Mouse (Mus musculus) stomach, embryonic 15.5 days (tissue): ENCODE measurements around the gene Nptn. TPM values are rescaled to one million over a fixed set of nuclear protein-coding genes. Genes with fewer than 3 reads are reported as not detected.

Source experiments
- ATAC-seq: fragments of 200-750 bp; cut with Nextera tagmentation; 2 replicates; pipeline ENCODE4 v1.8.0; 2017; ENCODE audit warnings: low read depth, moderate number of reproducible peaks, moderate TSS enrichment; ENCODE audit not compliant: insufficient read depth, low FRiP score
- H3K27ac ChIP-seq: fragments of 300-500 bp; sonication (generic); 2 replicates; pipeline ENCODE4 v1.5.1; 2015; ENCODE audit warnings: mild to moderate bottlenecking, inconsistent platforms
- H3K27me3 ChIP-seq: fragments of 300-500 bp; sonication (generic); replicated peaks from 2 replicates; pipeline ENCODE4 v1.6.1; 2015; ENCODE audit warnings: inconsistent platforms
- H3K36me3 ChIP-seq: fragments of 300-500 bp; sonication (generic); 2 replicates; pipeline ENCODE4 v1.6.1; 2015; ENCODE audit warnings: inconsistent platforms
- H3K4me1 ChIP-seq: fragments of 300-500 bp; sonication (generic); 2 replicates; pipeline ENCODE4 v1.6.1; 2015; ENCODE audit warnings: inconsistent platforms
- H3K4me2 ChIP-seq: fragments of 300-500 bp; sonication (generic); 2 replicates; pipeline ENCODE4 v1.6.1; 2015; ENCODE audit warnings: mild to moderate bottlenecking, inconsistent platforms
- H3K4me3 ChIP-seq: fragments of 300-500 bp; sonication (generic); replicated peaks from 2 replicates; pipeline ENCODE4 v1.5.1; 2015; ENCODE audit warnings: inconsistent platforms
- H3K9ac ChIP-seq: fragments of 300-500 bp; sonication (generic); 2 replicates; pipeline ENCODE4 v1.6.1; 2015; ENCODE audit warnings: inconsistent platforms
- H3K9me3 ChIP-seq: fragments of 300-500 bp; sonication (generic); 2 replicates; pipeline ENCODE4 v1.6.1; 2016; ENCODE audit warnings: inconsistent platforms
- WGBS: fragments of 180-500 bp; shearing (Covaris S2); methylation state at CpG from one replicate; pipeline ENCODE4 v1.1.7; 2015; 5-methylcytosine and 5-hydroxymethylcytosine counted together
- polyA plus RNA-seq: library from polyadenylated mRNA; unstranded; fragments of >200 nt; fragmentation: Nextera tagmentation; extraction: Ambion mirVana; gene quantifications from 2 replicates; pipeline ENCODE4 v1.2.1, GENCODE M21; 2015

The Nptn gene
- polyA plus RNA-seq, 1 experiment from 2014 or later, result 134 TPM

DNA sequence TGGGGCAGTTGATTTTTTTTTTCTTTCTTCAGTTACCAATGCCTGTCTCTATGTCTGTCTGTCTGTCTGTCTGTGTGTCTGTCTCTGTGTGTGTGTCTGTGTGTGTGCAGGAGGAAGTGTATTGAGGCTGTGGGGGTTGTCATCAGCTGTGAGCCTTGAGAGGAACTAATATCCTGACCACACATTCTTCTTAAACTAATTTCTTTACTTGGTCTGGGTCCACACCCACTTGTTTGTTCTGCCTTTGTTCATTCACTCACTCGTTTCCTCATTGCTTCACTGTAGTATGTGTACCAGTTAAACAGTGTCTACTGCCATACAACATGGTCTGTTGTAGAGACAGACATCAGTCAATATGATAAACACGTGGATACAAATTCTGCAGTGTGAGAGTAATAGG is 45.2 kb downstream of the Nptn start:
- 55% methylated on average over 2 of the region's 2 CpGs for WGBS
- Histone ChIP-seq H3K4me1 (no peaks in the 10 kb centered on the region), H3K36me3 (no peaks in the 10 kb centered on the region), H3K9ac (no peak overlapping the region), H3K27me3 (no peaks in the 10 kb centered on the region), H3K4me3 (no peak overlapping the region), H3K9me3 (no peaks in the 10 kb centered on the region), H3K27ac (no peak overlapping the region), H3K4me2 (no peak overlapping the region)
- ATAC-seq, result no peak

DNA sequence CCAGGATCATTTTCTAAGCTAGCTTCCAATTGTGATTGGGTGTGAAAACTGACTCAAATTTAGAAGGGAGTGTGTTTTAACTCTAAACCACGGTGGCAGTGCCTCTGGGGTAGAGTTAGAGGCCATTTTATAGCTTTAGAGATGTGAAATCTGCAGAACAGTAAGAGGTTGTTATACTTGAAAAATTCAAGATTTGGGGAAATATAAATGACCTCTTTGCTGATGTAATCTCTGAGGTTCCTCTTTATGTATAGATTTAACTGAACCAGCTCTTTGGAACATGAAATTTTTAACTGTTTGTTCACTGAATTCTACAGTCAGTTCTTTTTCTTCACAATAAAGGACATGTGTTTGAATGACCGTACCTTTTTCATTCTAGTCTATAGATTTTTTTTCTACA is 48.4 kb downstream of the Nptn start:
- Histone ChIP-seq H3K4me3 (no peak overlapping the region), H3K4me2 (no peak overlapping the region), H3K27ac (no peak overlapping the region), H3K9me3 (no peaks in the 10 kb centered on the region), H3K27me3 (no peaks in the 10 kb centered on the region), H3K4me1 (no peaks in the 10 kb centered on the region), H3K9ac (no peak overlapping the region), H3K36me3 (no peaks in the 10 kb centered on the region)
- WGBS, result 74% methylated on average over 2 of the region's 2 CpGs
- no peak for ATAC-seq

GRCm38 (mm10) chr9:58648406-58649264 is 66.6 kb downstream of the Nptn start:
- Histone ChIP-seq H3K9ac (no peak overlapping the region), H3K27ac (no peak overlapping the region), H3K4me2 (no peak overlapping the region), H3K27me3 (no peaks in the 10 kb centered on the region), H3K36me3 (0 out of 2 replicates have a peak, but pooled peaks cover 5% of the 10 kb centered on the region), H3K9me3 (no peaks in the 10 kb centered on the region), H3K4me1 (no peaks in the 10 kb centered on the region), H3K4me3 (no peak overlapping the region)
- 82% methylated on average over 6 of the region's 6 CpGs for WGBS
- ATAC-seq, result no peak

DNA sequence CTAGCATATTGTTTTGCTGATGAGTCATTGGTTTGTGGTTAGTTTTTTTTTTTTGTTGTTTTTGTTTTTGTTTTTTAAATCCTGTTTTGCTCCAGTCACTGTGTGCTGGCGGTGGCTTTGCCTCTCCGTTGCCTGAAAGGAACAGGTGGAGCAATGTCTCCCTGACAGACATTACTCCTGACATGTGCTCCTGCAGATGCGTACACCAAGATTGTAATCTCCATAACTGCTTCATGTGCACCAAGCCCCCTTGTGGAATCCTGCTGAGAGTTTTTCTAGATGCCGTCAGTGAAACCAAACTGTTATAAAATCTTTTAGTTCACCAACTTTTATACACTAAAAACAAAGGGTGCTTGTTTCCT is 67.2 kb downstream of the Nptn start:
- Histone ChIP-seq H3K36me3 (0 out of 2 replicates have a peak, but pooled peaks cover 5% of the 10 kb centered on the region), H3K4me3 (no peak overlapping the region), H3K9ac (no peak overlapping the region), H3K27ac (no peak overlapping the region), H3K4me2 (no peak overlapping the region), H3K9me3 (no peaks in the 10 kb centered on the region), H3K27me3 (no peaks in the 10 kb centered on the region), H3K4me1 (no peaks in the 10 kb centered on the region)
- 67% methylated on average over 4 of the region's 4 CpGs for WGBS
- ATAC-seq, result no peak

DNA sequence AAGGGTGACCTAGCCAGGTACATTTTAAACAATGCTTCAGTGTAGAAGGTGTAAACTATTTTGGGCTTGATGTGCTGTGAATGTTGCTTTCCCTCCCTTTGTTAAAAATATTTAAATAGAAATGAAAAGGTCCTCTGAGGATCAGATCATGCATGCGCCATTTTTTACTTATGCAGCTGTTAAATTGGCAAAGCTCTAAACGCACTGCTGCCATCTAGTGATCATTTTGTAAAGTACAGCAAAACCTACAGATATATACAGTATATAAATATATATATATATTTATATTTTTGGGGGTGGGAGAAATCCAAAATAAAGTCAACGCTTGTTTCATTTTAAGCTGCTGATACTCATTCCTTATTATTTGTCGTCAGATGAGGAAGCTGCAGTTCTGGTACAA is 70.0 kb downstream of the Nptn start:
- Histone ChIP-seq H3K36me3 (0 out of 2 replicates have a peak, but pooled peaks cover 5% of the 10 kb centered on the region), H3K9me3 (no peaks in the 10 kb centered on the region), H3K27me3 (no peaks in the 10 kb centered on the region), H3K4me1 (no peaks in the 10 kb centered on the region), H3K4me2 (no peak overlapping the region), H3K27ac (no peak overlapping the region), H3K4me3 (no peak overlapping the region), H3K9ac (no peak overlapping the region)
- WGBS, result 60% methylated on average over 4 of the region's 4 CpGs
- ATAC-seq, result no peak

GRCm38 (mm10) chr9:58654494-58654893 is 72.5 kb downstream of the Nptn start:
- Histone ChIP-seq H3K9ac (no peak overlapping the region), H3K4me1 (no peaks in the 10 kb centered on the region), H3K4me2 (no peak overlapping the region), H3K4me3 (no peak overlapping the region), H3K36me3 (0 out of 2 replicates have a peak, but pooled peaks cover 7% of the 10 kb centered on the region), H3K27ac (no peak overlapping the region), H3K27me3 (no peaks in the 10 kb centered on the region), H3K9me3 (no peaks in the 10 kb centered on the region)
- peak; percentile 51; the same call in 1 of the 2 replicates for ATAC-seq
- WGBS, result 54% methylated on average over 4 of the region's 4 CpGs

- H3K4me2 ChIP-seq, result no peak overlapping the region
- ATAC-seq, result no peak
- no peak overlapping the region for H3K27ac ChIP-seq
- 0 out of 2 replicates have a peak, but pooled peaks cover 7% of the 10 kb centered on the region for H3K36me3 ChIP-seq
- no peaks in the 10 kb centered on the region for H3K9me3 ChIP-seq
- no peak overlapping the region for H3K9ac ChIP-seq
- H3K27me3 ChIP-seq, result no peaks in the 10 kb centered on the region
- no peak overlapping the region for H3K4me3 ChIP-seq
- no peaks in the 10 kb centered on the region; the same call in 1 of the 2 replicates for H3K4me1 ChIP-seq
- WGBS, result 58% methylated on average over 2 of the region's 2 CpGs
Observed at GRCm38 (mm10) chr9:58656396-58656795, 74.4 kb downstream of the Nptn start.

- 83% methylated on average over 2 of the region's 2 CpGs for WGBS
- no peak overlapping the region for H3K4me3 ChIP-seq
- H3K4me1 ChIP-seq, result no peaks in the 10 kb centered on the region; the same call in 1 of the 2 replicates
- H3K9ac ChIP-seq, result no peak overlapping the region
- 0 out of 2 replicates have a peak, but pooled peaks cover 4% of the 10 kb centered on the region for H3K36me3 ChIP-seq
- no peak overlapping the region for H3K4me2 ChIP-seq
- no peak for ATAC-seq
- H3K27me3 ChIP-seq, result no peaks in the 10 kb centered on the region
- H3K9me3 ChIP-seq, result no peaks in the 10 kb centered on the region
- no peak overlapping the region for H3K27ac ChIP-seq
Observed at GRCm38 (mm10) chr9:58656824-58657223, 74.8 kb downstream of the Nptn start.

- H3K27me3 ChIP-seq, result no peaks in the 10 kb centered on the region
- H3K4me2 ChIP-seq, result no peak overlapping the region
- H3K27ac ChIP-seq, result no peak overlapping the region
- no peak overlapping the region for H3K4me3 ChIP-seq
- H3K4me1 ChIP-seq, result no peaks in the 10 kb centered on the region; the same call in 1 of the 2 replicates
- ATAC-seq, result peak; percentile 86
- peaks cover 8% of the 10 kb centered on the region; the same call in 1 of the 2 replicates for H3K36me3 ChIP-seq
- 68% methylated on average over 5 of the region's 5 CpGs for WGBS
- H3K9ac ChIP-seq, result no peak overlapping the region
- H3K9me3 ChIP-seq, result no peaks in the 10 kb centered on the region
Observed at GRCm38 (mm10) chr9:58657735-58658512, 75.9 kb downstream of the Nptn start.

GRCm38 (mm10) chr9:58658596-58659309 is 76.7 kb downstream of the Nptn start:
- no peak overlapping the region for H3K9ac ChIP-seq
- no peak overlapping the region for H3K4me2 ChIP-seq
- no peak overlapping the region for H3K4me3 ChIP-seq
- WGBS, result 82% methylated on average over 4 of the region's 4 CpGs
- H3K9me3 ChIP-seq, result no peaks in the 10 kb centered on the region
- H3K36me3 ChIP-seq, result peaks cover 8% of the 10 kb centered on the region; the same call in 1 of the 2 replicates
- H3K27me3 ChIP-seq, result no peaks in the 10 kb centered on the region
- no peaks in the 10 kb centered on the region; the same call in 1 of the 2 replicates for H3K4me1 ChIP-seq
- H3K27ac ChIP-seq, result no peak overlapping the region
- ATAC-seq, result no peak

- Histone ChIP-seq H3K4me1 (no peaks in the 10 kb centered on the region; the same call in 1 of the 2 replicates), H3K27me3 (no peaks in the 10 kb centered on the region), H3K4me2 (no peak overlapping the region), H3K27ac (no peak overlapping the region), H3K36me3 (peaks cover 8% of the 10 kb centered on the region; the same call in 1 of the 2 replicates), H3K9ac (no peak overlapping the region), H3K4me3 (no peak overlapping the region), H3K9me3 (no peaks in the 10 kb centered on the region)
- WGBS, result 80% methylated on average over 3 of the region's 3 CpGs
- no peak for ATAC-seq
Observed at GRCm38 (mm10) chr9:58659331-58659730, 77.3 kb downstream of the Nptn start.
